Mouse (Mus musculus): ENCODE data around the gene Map3k6. TPM values are rescaled to one million over a fixed set of nuclear protein-coding genes. Genes with fewer than 3 reads are reported as not detected.

Gene Map3k6
- polyA plus RNA-seq, 1 experiment from 2014 or later, result 2.8 TPM

DNA sequence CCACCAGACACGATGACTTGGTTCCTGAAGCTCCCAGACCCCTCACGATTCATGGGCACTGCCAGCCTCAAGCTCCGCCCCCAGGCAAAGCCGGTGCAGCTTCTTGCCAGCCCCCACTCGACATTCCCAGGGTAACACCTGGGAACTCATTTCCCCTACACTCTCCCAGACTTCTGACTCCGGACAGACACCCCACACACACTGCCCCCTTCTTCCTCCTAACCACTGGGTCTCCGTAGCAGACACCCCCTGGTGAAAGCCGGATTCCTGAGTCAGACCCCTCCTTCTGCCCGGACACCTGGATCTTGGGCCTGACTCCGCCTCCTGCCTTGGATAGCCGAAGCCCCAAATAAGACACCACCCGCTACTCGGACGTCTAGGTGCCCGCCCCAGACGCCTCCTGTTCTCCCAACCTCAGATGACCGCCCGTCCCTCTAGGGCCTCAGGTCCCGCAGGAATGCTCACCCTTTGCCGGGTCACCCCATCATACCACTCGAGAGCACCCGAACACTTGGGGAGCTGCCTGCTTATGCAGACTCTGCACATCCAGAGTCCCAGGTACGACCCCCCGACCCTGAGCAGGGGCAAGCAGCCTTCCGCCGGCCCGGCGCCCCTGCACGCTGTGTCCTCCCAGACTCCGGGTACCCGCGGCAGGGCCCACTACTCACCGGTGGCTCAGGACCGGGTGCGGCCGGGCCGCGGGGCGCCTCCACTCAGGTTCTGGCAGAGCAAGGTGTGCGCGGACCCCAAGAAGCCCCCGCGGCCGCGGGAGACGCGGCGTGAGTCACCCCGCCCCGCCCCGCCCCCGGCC is 28.7 kb upstream of the Map3k6 start, which contains the start of the genes Cd164l2 and Gpr3:
Gene Cd164l2, plus strand, starts transcription at position 381 of the 811 bp plus-strand sequence.
Gene Gpr3, minus strand, starts transcription at position 786 of the 811 bp plus-strand sequence.
- 1% methylated on average over 50 of the region's 52 CpGs for WGBS
- Histone ChIP-seq H3K9me3 (replicated peaks; ENCODE audit: control insufficient read depth, low read length, poor library complexity, severe bottlenecking) (no peaks in the 10 kb centered on the region), H3K4me2 (ENCODE audit: low read length) (peak within 1 kb of the TSS; percentile 98), H3K4me3 (ENCODE audit: low read depth, low read length) (peak within 1 kb of the TSS; percentile 75), H3K27ac (ENCODE audit: low read length) (no peak within 1 kb of the TSS), H3K4me1 (ENCODE audit: control insufficient read depth, insufficient read depth, low read length) (peaks cover 8% of the 10 kb centered on the region), H3K9ac (ENCODE audit: low read depth, low read length) (peak within 1 kb of the TSS; percentile 78), H3K27me3 (ENCODE audit: control insufficient read depth, insufficient read depth, low read depth, low read length) (peaks cover 13% of the 10 kb centered on the region), H3K36me3 (ENCODE audit: control insufficient read depth, insufficient read depth, low read length) (no peaks in the 10 kb centered on the region)
- ATAC-seq, result peak; percentile 68

DNA sequence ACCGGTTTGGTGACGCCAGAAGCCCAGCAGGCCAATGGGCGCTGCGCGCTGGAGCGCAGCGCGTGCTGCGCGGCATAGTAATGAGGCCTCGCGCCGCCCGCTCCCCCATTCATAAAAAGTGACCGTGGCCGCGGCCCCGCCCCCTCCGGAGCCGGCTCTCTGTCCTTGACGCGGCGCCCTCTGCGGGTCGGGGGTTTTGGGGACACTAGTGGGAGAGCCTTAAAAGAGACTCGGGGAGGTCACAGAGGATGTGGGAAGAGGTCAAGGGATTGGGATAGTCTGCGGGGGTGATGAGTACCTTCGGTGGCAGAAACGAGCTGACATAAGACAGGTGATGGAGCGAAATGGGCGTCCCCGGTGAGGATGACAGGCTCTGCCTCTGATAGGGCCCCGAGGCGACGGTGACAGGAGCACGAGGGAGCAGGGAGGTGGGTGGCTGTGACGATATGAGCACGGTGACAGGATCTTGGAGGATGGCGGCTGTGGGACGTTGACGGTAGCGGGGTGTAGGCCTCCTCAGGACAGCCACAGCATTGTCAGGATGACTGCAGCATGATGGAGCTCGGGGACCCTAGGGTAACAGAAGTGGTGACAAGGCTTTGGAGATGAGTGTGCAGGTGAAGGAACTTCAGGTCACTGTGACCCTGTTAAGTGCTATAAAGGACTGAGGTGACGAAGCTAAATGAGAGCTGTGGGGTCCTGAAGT is 27.9 kb upstream of the Map3k6 start:
- WGBS, result under 1% methylated on average over 44 of the region's 44 CpGs
- H3K4me1 ChIP-seq (ENCODE audit: control insufficient read depth, insufficient read depth, low read length), result peaks cover 8% of the 10 kb centered on the region
- ATAC-seq, result peak; percentile 89
- H3K9me3 ChIP-seq (replicated peaks; ENCODE audit: control insufficient read depth, low read length, poor library complexity, severe bottlenecking), result no peaks in the 10 kb centered on the region
- peaks cover 13% of the 10 kb centered on the region for H3K27me3 ChIP-seq (ENCODE audit: control insufficient read depth, insufficient read depth, low read depth, low read length)
- peak overlapping the region; percentile 98 for H3K4me2 ChIP-seq (ENCODE audit: low read length)
- no peak overlapping the region for H3K27ac ChIP-seq (ENCODE audit: low read length)
- H3K36me3 ChIP-seq (ENCODE audit: control insufficient read depth, insufficient read depth, low read length), result no peaks in the 10 kb centered on the region
- peak overlapping the region; percentile 75 for H3K4me3 ChIP-seq (ENCODE audit: low read depth, low read length)
- H3K9ac ChIP-seq (ENCODE audit: low read depth, low read length), result peak overlapping the region; percentile 78

DNA sequence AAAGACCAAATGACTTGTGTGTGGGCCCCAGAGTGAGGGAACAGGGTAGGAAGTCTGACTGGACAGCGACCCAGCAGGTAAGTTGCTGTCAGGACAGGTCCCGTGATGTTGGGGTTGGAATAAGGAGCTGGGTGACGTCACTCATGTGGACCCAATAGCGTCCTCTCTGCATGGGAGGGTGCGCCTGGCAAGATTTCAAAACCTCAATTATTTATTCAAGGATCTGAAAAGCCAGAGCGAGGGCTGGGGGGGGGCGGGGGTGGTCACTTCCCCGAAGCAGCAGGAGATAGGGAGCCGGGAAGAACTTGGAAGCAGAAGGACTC is 27.4 kb upstream of the Map3k6 start:
- Histone ChIP-seq H3K4me2 (ENCODE audit: low read length) (peak overlapping the region; percentile 98), H3K9me3 (replicated peaks; ENCODE audit: control insufficient read depth, low read length, poor library complexity, severe bottlenecking) (no peaks in the 10 kb centered on the region), H3K27ac (ENCODE audit: low read length) (no peak overlapping the region), H3K4me1 (ENCODE audit: control insufficient read depth, insufficient read depth, low read length) (peaks cover 8% of the 10 kb centered on the region), H3K27me3 (ENCODE audit: control insufficient read depth, insufficient read depth, low read depth, low read length) (peaks cover 13% of the 10 kb centered on the region), H3K9ac (ENCODE audit: low read depth, low read length) (no peak overlapping the region; the same call in 1 of the 2 replicates), H3K36me3 (ENCODE audit: control insufficient read depth, insufficient read depth, low read length) (no peaks in the 10 kb centered on the region), H3K4me3 (ENCODE audit: low read depth, low read length) (peak overlapping the region; percentile 75)
- ATAC-seq, result no peak
- WGBS, result 2% methylated on average over 9 of the region's 9 CpGs

DNA sequence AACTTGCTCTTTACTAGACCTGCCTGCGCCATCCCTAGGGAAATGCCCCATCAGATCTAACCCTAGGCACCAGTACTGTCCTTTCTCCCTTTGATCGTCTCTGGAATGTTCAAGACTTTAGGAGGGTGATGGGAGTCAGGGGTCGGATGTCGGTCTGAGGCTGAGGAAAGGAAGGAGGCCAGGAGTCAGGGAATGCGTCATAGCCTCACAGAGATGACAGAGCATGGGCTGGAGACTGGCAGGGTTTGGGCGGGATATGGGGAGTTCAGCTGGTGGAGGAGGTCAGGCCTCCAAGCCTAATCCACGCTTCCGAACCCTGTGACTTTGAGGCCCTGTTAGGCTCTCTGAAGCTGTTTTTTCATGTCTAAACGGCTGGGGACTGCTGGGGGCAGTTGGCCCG is 27.0 kb upstream of the Map3k6 start:
- Histone ChIP-seq H3K9me3 (replicated peaks; ENCODE audit: control insufficient read depth, low read length, poor library complexity, severe bottlenecking) (no peaks in the 10 kb centered on the region), H3K36me3 (ENCODE audit: control insufficient read depth, insufficient read depth, low read length) (no peaks in the 10 kb centered on the region), H3K27me3 (ENCODE audit: control insufficient read depth, insufficient read depth, low read depth, low read length) (peaks cover 13% of the 10 kb centered on the region), H3K4me3 (ENCODE audit: low read depth, low read length) (peak overlapping the region; percentile 75), H3K9ac (ENCODE audit: low read depth, low read length) (no peak overlapping the region), H3K4me2 (ENCODE audit: low read length) (peak overlapping the region; percentile 98), H3K27ac (ENCODE audit: low read length) (no peak overlapping the region), H3K4me1 (ENCODE audit: control insufficient read depth, insufficient read depth, low read length) (peaks cover 8% of the 10 kb centered on the region)
- WGBS, result 9% methylated on average over 10 of the region's 10 CpGs
- no peak for ATAC-seq

DNA sequence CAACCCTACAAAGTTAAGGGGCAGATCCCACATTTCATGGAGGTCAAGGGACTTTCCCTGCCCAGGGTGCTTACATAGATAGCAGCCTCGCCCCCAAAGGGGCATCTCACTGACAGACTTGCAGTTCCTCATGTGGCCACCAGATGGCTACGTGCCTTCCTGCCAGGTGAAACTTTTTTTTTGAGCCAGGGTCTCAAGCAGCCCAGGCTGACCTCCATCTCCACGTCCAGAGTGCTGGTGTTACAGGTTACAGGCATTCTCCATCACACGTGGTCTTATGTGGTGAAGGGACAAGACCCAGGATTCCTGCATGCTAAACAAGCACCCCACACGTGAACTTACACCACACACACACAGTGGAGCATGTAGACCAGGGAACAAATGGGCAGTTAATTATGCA is 23.0 kb upstream of the Map3k6 start:
- H3K4me2 ChIP-seq (ENCODE audit: low read length), result no peak overlapping the region
- H3K4me1 ChIP-seq (ENCODE audit: control insufficient read depth, insufficient read depth, low read length), result peaks cover 3% of the 10 kb centered on the region; the same call in 1 of the 2 replicates
- H3K9ac ChIP-seq (ENCODE audit: low read depth, low read length), result no peak overlapping the region
- H3K27ac ChIP-seq (ENCODE audit: low read length), result no peak overlapping the region
- no peaks in the 10 kb centered on the region for H3K36me3 ChIP-seq (ENCODE audit: control insufficient read depth, insufficient read depth, low read length)
- 1% methylated on average over 5 of the region's 5 CpGs for WGBS
- H3K27me3 ChIP-seq (ENCODE audit: control insufficient read depth, insufficient read depth, low read depth, low read length), result peaks cover 32% of the 10 kb centered on the region
- no peaks in the 10 kb centered on the region for H3K9me3 ChIP-seq (replicated peaks; ENCODE audit: control insufficient read depth, low read length, poor library complexity, severe bottlenecking)
- no peak overlapping the region for H3K4me3 ChIP-seq (ENCODE audit: low read depth, low read length)
- no peak for ATAC-seq

GRCm38 (mm10) chr4:133218745-133219144 is 21.9 kb upstream of the Map3k6 start:
- no peaks in the 10 kb centered on the region for H3K36me3 ChIP-seq (ENCODE audit: control insufficient read depth, insufficient read depth, low read length)
- H3K27ac ChIP-seq (ENCODE audit: low read length), result no peak overlapping the region
- H3K27me3 ChIP-seq (ENCODE audit: control insufficient read depth, insufficient read depth, low read depth, low read length), result peaks cover 32% of the 10 kb centered on the region
- no peak for ATAC-seq
- no peak overlapping the region for H3K9ac ChIP-seq (ENCODE audit: low read depth, low read length)
- H3K9me3 ChIP-seq (replicated peaks; ENCODE audit: control insufficient read depth, low read length, poor library complexity, severe bottlenecking), result no peaks in the 10 kb centered on the region
- H3K4me2 ChIP-seq (ENCODE audit: low read length), result no peak overlapping the region
- H3K4me1 ChIP-seq (ENCODE audit: control insufficient read depth, insufficient read depth, low read length), result peaks cover 3% of the 10 kb centered on the region; the same call in 1 of the 2 replicates
- H3K4me3 ChIP-seq (ENCODE audit: low read depth, low read length), result no peak overlapping the region
- 90% methylated on average over 3 of the region's 3 CpGs for WGBS

GRCm38 (mm10) chr4:133220656-133221055 is 20.0 kb upstream of the Map3k6 start:
- ATAC-seq, result no peak
- Histone ChIP-seq H3K9ac (ENCODE audit: low read depth, low read length) (peak overlapping the region; percentile 64), H3K4me1 (ENCODE audit: control insufficient read depth, insufficient read depth, low read length) (peaks cover 3% of the 10 kb centered on the region; the same call in 1 of the 2 replicates), H3K27ac (ENCODE audit: low read length) (no peak overlapping the region), H3K9me3 (replicated peaks; ENCODE audit: control insufficient read depth, low read length, poor library complexity, severe bottlenecking) (no peaks in the 10 kb centered on the region), H3K4me2 (ENCODE audit: low read length) (peak overlapping the region; percentile 74), H3K4me3 (ENCODE audit: low read depth, low read length) (peak overlapping the region; percentile 40), H3K27me3 (ENCODE audit: control insufficient read depth, insufficient read depth, low read depth, low read length) (peaks cover 22% of the 10 kb centered on the region), H3K36me3 (ENCODE audit: control insufficient read depth, insufficient read depth, low read length) (no peaks in the 10 kb centered on the region)
- WGBS, result 3% methylated on average over 25 of the region's 25 CpGs

- peaks cover 22% of the 10 kb centered on the region for H3K27me3 ChIP-seq (ENCODE audit: control insufficient read depth, insufficient read depth, low read depth, low read length)
- no peak overlapping the region for H3K27ac ChIP-seq (ENCODE audit: low read length)
- WGBS, result 90% methylated on average over 8 of the region's 8 CpGs
- no peaks in the 10 kb centered on the region for H3K36me3 ChIP-seq (ENCODE audit: control insufficient read depth, insufficient read depth, low read length)
- no peaks in the 10 kb centered on the region for H3K9me3 ChIP-seq (replicated peaks; ENCODE audit: control insufficient read depth, low read length, poor library complexity, severe bottlenecking)
- no peak overlapping the region for H3K4me2 ChIP-seq (ENCODE audit: low read length)
- H3K4me1 ChIP-seq (ENCODE audit: control insufficient read depth, insufficient read depth, low read length), result peaks cover 3% of the 10 kb centered on the region; the same call in 1 of the 2 replicates
- no peak overlapping the region for H3K9ac ChIP-seq (ENCODE audit: low read depth, low read length)
- no peak overlapping the region for H3K4me3 ChIP-seq (ENCODE audit: low read depth, low read length)
- no peak for ATAC-seq
Observed at GRCm38 (mm10) chr4:133221701-133222100, 18.9 kb upstream of the Map3k6 start.

GRCm38 (mm10) chr4:133223875-133224274 is 16.7 kb upstream of the Map3k6 start:
- H3K36me3 ChIP-seq (ENCODE audit: control insufficient read depth, insufficient read depth, low read length), result no peaks in the 10 kb centered on the region
- H3K4me3 ChIP-seq (ENCODE audit: low read depth, low read length), result no peak overlapping the region
- no peak overlapping the region for H3K4me2 ChIP-seq (ENCODE audit: low read length)
- no peak overlapping the region for H3K27ac ChIP-seq (ENCODE audit: low read length)
- H3K4me1 ChIP-seq (ENCODE audit: control insufficient read depth, insufficient read depth, low read length), result peaks cover 3% of the 10 kb centered on the region; the same call in 1 of the 2 replicates
- ATAC-seq, result no peak
- peaks cover 22% of the 10 kb centered on the region for H3K27me3 ChIP-seq (ENCODE audit: control insufficient read depth, insufficient read depth, low read depth, low read length)
- 34% methylated on average over 5 of the region's 5 CpGs for WGBS
- H3K9ac ChIP-seq (ENCODE audit: low read depth, low read length), result 0 out of 2 replicates have a peak overlapping the region, but pooled peaks have one; percentile 3
- no peaks in the 10 kb centered on the region for H3K9me3 ChIP-seq (replicated peaks; ENCODE audit: control insufficient read depth, low read length, poor library complexity, severe bottlenecking)

Data from midbrain, embryonic 16.5 days (tissue).